Mouse (Mus musculus) hindbrain, embryonic 10.5 days (tissue): Measurements from ENCODE around the gene Dixdc1. TPM values are rescaled to one million over a fixed set of nuclear protein-coding genes. Genes with fewer than 3 reads are reported as not detected.

Experiments
- DNase-seq: peaks from one replicate; pipeline ENCODE4 v3.0.0-alpha.2; 2017; ENCODE audit warnings: low spot score
- H3K27ac ChIP-seq: fragments of 300-500 bp; sonication (generic); 2 replicates; pipeline ENCODE4 v1.5.1; 2016; ENCODE audit warnings: mild to moderate bottlenecking, moderate library complexity
- H3K27me3 ChIP-seq: fragments of 300-500 bp; sonication (generic); 2 replicates; pipeline ENCODE4 v1.6.1; 2016; ENCODE audit warnings: mild to moderate bottlenecking; ENCODE audit not compliant: poor library complexity, insufficient read depth, severe bottlenecking
- H3K36me3 ChIP-seq: fragments of 300-500 bp; sonication (generic); 2 replicates; pipeline ENCODE4 v1.6.1; 2016; ENCODE audit warnings: mild to moderate bottlenecking, moderate library complexity
- H3K4me1 ChIP-seq: fragments of 300-500 bp; sonication (generic); replicated peaks from 2 replicates; pipeline ENCODE4 v1.6.1; 2016; ENCODE audit warnings: mild to moderate bottlenecking
- H3K4me3 ChIP-seq: fragments of 300-500 bp; sonication (generic); 2 replicates; pipeline ENCODE4 v1.5.1; 2016; ENCODE audit warnings: mild to moderate bottlenecking, moderate library complexity
- H3K9me3 ChIP-seq: fragments of 300-500 bp; sonication (generic); 2 replicates; pipeline ENCODE4 v1.6.1; 2016; ENCODE audit warnings: mild to moderate bottlenecking, moderate library complexity
- WGBS: fragments of 180-500 bp; shearing (Covaris S2); methylation state at CpG from one replicate; pipeline ENCODE4 v1.1.7; 2016; 5-methylcytosine and 5-hydroxymethylcytosine counted together
- polyA plus RNA-seq: library from polyadenylated mRNA; unstranded; fragments of >200 nt; fragmentation: Nextera tagmentation; extraction: Ambion mirVana; gene quantifications from 2 replicates; pipeline ENCODE4 v1.2.1, GENCODE M21; 2016

Gene Dixdc1
- polyA plus RNA-seq, 1 experiment from 2014 or later = 21.4 TPM

DNA sequence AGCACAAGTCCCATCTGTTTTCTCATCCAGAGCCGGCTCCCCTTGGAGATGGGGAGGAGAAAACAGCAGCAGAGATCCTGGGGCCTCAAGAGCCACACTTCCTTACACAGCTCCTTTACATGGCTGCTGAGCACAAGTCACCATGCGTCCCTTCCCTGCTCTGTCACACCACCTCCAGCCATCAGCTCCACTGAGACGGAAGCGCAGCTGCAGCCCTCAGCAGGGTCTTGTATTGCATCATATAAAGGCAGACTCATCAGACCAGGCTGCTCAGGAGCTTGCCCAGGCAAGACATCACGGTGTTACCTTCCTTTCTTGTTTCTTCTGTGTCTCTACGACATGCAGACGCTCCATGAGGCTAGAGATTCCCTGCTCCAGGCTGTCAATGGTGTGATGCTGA is 57.6 kb downstream of the Dixdc1 start:
- no peaks in the 10 kb centered on the region for H3K4me1 ChIP-seq
- H3K27ac ChIP-seq = no peak overlapping the region
- no peaks in the 10 kb centered on the region for H3K9me3 ChIP-seq
- no peak overlapping the region for H3K4me3 ChIP-seq
- peaks cover 85% of the 10 kb centered on the region for H3K36me3 ChIP-seq
- H3K27me3 ChIP-seq = no peaks in the 10 kb centered on the region
- 74% methylated on average over 7 of the region's 7 CpGs for WGBS
- no peak for DNase-seq

GRCm38 (mm10) chr9:50679406-50679805 is 59.9 kb downstream of the Dixdc1 start:
- 92% methylated on average over 1 of the region's 1 CpGs for WGBS
- H3K4me3 ChIP-seq = no peak overlapping the region

GRCm38 (mm10) chr9:50674771-50675170 is 64.5 kb downstream of the Dixdc1 start:
- H3K4me1 ChIP-seq = no peaks in the 10 kb centered on the region
- 23% methylated on average over 1 of the region's 1 CpGs for WGBS
- peaks cover 31% of the 10 kb centered on the region for H3K36me3 ChIP-seq

More at GRCm38 (mm10) chr9:50679406-50679805, 59.9 kb downstream of the Dixdc1 start:
- Histone ChIP-seq H3K36me3 (peaks cover 73% of the 10 kb centered on the region), H3K9me3 (no peaks in the 10 kb centered on the region), H3K4me1 (no peaks in the 10 kb centered on the region), H3K27ac (no peak overlapping the region), H3K27me3 (no peaks in the 10 kb centered on the region)
- no peak for DNase-seq

DNA sequence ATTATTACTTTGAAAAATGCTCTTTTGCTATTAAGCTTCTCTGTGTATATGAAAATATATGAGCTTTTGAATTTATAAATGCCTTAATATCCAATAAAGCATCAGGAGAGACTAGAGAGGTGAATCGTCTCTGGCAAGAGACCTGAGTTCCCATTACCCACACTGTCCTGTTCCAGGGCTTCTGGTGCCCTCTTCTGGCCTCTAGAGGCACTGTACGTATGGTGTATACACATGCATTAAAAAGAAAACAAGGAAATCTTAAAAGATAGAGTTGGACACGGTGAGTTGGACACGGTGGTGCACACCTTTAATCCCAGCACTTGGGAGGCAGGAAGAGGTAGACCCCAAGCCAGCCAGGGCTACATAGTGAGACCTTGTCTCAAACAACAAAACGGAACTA is 68.6 kb downstream of the Dixdc1 start:
- 35% methylated on average over 5 of the region's 5 CpGs for WGBS
- no peak overlapping the region for H3K27ac ChIP-seq

More at GRCm38 (mm10) chr9:50674771-50675170, 64.5 kb downstream of the Dixdc1 start:
- Histone ChIP-seq H3K27ac (no peak overlapping the region), H3K27me3 (no peaks in the 10 kb centered on the region), H3K4me3 (no peak overlapping the region), H3K9me3 (no peaks in the 10 kb centered on the region)
- DNase-seq = no peak

DNA sequence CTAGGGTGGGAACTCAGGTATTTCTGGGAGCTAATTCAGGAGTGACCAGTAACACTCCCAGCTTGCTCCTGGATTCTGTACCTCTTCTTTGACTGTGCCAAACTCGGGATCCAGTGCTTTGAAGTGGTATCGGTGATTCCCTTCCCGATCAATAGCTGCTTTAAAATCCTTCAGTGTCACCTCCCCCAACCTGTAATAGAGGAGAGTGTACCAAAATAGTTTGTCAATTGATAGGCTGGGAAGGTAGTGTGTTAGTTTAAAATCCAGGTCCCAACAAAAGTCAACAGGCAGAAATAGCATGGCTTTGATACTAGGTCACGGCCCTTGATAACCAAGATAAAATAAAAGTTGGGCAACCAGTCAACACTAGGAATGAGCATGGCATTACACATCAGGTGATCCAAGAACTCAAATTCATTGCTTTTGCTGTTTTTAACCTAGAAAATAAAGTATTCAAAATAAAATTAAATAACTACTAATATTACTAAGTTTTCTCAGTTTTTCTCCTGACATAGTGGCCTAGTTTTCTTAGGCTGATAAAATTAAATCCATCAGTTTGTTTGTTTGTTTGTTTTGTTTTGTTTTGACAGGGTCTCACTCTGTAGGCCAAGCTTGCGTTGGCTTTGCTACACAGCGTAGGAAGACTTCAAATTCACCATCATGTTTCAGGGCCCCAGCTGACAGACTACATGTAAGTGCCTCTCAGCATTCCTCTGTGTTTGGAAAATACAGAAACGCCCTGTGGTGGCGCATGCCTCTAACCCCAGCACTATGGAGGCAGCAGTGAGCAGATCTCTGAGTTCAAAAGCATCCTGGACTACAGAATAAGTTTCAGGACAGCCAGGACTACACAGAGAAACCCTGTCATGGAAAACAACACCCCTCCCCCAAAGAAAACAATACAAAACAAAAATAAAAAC is 71.5 kb downstream of the Dixdc1 start:
- WGBS = 81% methylated on average over 8 of the region's 8 CpGs
- H3K36me3 ChIP-seq = peaks cover 53% of the 10 kb centered on the region
- no peaks in the 10 kb centered on the region for H3K9me3 ChIP-seq

More for the DNA sequence above, 68.6 kb downstream of the Dixdc1 start:
- Histone ChIP-seq H3K4me1 (no peaks in the 10 kb centered on the region), H3K36me3 (peaks cover 43% of the 10 kb centered on the region), H3K4me3 (no peak overlapping the region), H3K27me3 (no peaks in the 10 kb centered on the region), H3K9me3 (no peaks in the 10 kb centered on the region)
- peak; percentile 31 for DNase-seq

DNA sequence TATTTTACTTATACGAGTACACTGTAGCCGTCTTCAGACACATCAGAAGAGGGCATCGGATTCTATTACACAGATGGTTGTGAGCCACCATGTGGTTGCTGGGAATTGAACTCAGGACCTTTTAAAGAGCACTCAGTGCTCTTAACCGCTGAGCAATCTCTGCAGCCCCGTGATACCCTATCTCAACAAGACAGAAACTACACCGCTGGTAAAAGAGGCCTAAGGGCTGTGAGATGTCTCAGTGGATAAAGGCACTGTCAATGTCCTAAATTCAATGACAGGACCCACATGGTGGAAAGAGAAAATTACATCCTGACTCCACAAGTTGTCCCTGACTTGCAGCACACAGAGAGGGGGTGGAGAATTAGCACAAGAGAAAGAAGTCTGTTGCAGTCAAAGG is 72.9 kb downstream of the Dixdc1 start:
- Histone ChIP-seq H3K36me3 (peaks cover 53% of the 10 kb centered on the region), H3K4me1 (no peaks in the 10 kb centered on the region), H3K27me3 (no peaks in the 10 kb centered on the region), H3K9me3 (no peaks in the 10 kb centered on the region), H3K27ac (no peak overlapping the region), H3K4me3 (no peak overlapping the region)
- 88% methylated on average over 6 of the region's 6 CpGs for WGBS
- no peak for DNase-seq

More for the DNA sequence above, 71.5 kb downstream of the Dixdc1 start:
- Histone ChIP-seq H3K4me3 (no peak overlapping the region), H3K27ac (no peak overlapping the region), H3K4me1 (no peaks in the 10 kb centered on the region), H3K27me3 (no peaks in the 10 kb centered on the region)
- no peak for DNase-seq

DNA sequence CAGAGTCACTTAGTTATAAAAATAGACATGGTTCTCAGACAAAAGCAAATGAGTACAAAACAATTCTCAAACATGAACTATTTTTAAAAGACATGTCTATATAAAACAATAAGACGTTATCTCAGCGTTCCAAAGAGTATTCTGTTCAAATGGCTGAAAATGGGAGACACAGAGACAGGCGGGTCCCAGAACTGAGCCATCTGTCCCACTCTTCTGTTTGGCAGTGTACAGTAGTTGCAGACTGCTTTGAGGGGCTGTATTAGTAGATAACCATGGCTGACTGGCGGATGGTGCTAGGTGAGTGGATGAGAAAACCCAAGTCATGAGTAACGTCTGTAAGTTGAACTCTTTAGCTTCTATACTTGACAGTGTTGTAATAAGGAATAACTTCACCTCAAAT is 74.5 kb downstream of the Dixdc1 start:
- 90% methylated on average over 5 of the region's 5 CpGs for WGBS
- Histone ChIP-seq H3K27me3 (no peaks in the 10 kb centered on the region), H3K4me3 (no peak overlapping the region), H3K4me1 (peaks cover 8% of the 10 kb centered on the region), H3K27ac (no peak overlapping the region), H3K36me3 (peaks cover 53% of the 10 kb centered on the region), H3K9me3 (no peaks in the 10 kb centered on the region)
- no peak for DNase-seq

GRCm38 (mm10) chr9:50660431-50660830 is 78.9 kb downstream of the Dixdc1 start:
- Histone ChIP-seq H3K27me3 (no peaks in the 10 kb centered on the region), H3K36me3 (peaks cover 31% of the 10 kb centered on the region), H3K27ac (no peak overlapping the region), H3K4me3 (peak overlapping the region; percentile 96), H3K4me1 (peaks cover 18% of the 10 kb centered on the region), H3K9me3 (no peaks in the 10 kb centered on the region)
- 24% methylated on average over 12 of the region's 12 CpGs for WGBS
- DNase-seq = peak; percentile 30

- WGBS = under 1% methylated on average over 63 of the region's 63 CpGs
Measured at GRCm38 (mm10) chr9:50659392-50660217, 79.7 kb downstream of the Dixdc1 start, which contains the start of gene Dlat. Gene Dlat (minus strand): TSS chr9:50659780.

DNA sequence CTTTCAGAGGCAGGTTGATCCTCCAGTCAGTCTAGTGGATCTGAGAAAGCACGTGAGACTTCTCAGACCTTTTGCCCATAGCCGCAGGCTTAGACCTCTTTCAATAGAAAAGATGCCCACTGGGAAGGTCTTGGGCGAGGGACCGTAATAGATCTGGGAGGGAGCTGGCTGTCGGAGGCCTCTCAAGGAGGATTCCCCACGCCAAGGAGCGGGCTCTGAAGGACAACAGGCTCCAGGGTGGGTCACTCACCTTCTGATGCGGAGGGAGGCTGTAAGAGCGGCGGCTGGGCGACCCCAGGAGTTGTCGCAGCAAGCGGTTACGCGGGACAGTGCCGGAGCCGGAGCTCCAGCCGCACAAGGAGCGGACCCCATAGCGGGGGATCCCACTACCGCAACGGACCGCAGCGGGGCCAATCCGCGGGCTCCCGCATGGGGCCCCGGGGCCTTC is 80.4 kb downstream of the Dixdc1 start:
- DNase-seq = no peak
- Histone ChIP-seq H3K4me1 (peaks cover 18% of the 10 kb centered on the region), H3K27ac (peak overlapping the region; percentile 95), H3K4me3 (peak overlapping the region; percentile 96), H3K9me3 (no peaks in the 10 kb centered on the region), H3K36me3 (peaks cover 39% of the 10 kb centered on the region), H3K27me3 (no peaks in the 10 kb centered on the region)
- WGBS = 0% methylated on average over 28 of the region's 28 CpGs

More at GRCm38 (mm10) chr9:50659392-50660217, 79.7 kb downstream of the Dixdc1 start, which contains the start of gene Dlat:
- H3K36me3 ChIP-seq = peaks cover 33% of the 10 kb centered on the region
- peak within 1 kb of the TSS; percentile 96 for H3K4me3 ChIP-seq
- DNase-seq = peak; percentile 91
- H3K27ac ChIP-seq = peak within 1 kb of the TSS; percentile 95
- peaks cover 18% of the 10 kb centered on the region for H3K4me1 ChIP-seq
- no peaks in the 10 kb centered on the region for H3K9me3 ChIP-seq
- H3K27me3 ChIP-seq = no peaks in the 10 kb centered on the region

- H3K4me1 ChIP-seq = peaks cover 18% of the 10 kb centered on the region
- peak overlapping the region; percentile 95 for H3K27ac ChIP-seq
- DNase-seq = no peak
- peaks cover 40% of the 10 kb centered on the region for H3K36me3 ChIP-seq
- peak overlapping the region; percentile 96 for H3K4me3 ChIP-seq
- no peaks in the 10 kb centered on the region for H3K9me3 ChIP-seq
- H3K27me3 ChIP-seq = no peaks in the 10 kb centered on the region
- WGBS = 38% methylated on average over 5 of the region's 5 CpGs
Measured at GRCm38 (mm10) chr9:50658391-50658790, 80.9 kb downstream of the Dixdc1 start.

DNA sequence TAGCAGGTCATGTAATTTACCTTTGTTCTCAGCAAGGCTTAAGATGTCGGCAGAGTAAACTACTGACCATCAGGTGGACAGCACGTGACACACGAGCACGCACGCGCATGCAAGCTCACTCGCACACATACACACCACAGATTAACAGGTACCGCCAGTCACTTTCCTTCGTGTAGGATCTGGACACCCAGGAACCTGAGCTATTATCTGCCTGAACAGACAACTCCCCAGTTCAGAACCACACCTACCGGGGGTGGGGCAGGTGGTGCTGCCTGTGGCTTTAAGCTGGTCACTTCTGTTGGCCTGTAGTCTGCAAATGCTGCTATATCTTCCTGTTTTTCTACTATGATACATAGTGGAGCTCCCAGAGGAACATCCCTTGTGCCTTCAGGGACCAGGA is 88.8 kb downstream of the Dixdc1 start:
- peaks cover 97% of the 10 kb centered on the region for H3K36me3 ChIP-seq
- H3K9me3 ChIP-seq = no peaks in the 10 kb centered on the region
- no peak for DNase-seq
- H3K4me1 ChIP-seq = no peaks in the 10 kb centered on the region
- no peaks in the 10 kb centered on the region for H3K27me3 ChIP-seq
- 97% methylated on average over 10 of the region's 10 CpGs for WGBS
- no peak overlapping the region for H3K27ac ChIP-seq
- H3K4me3 ChIP-seq = no peak overlapping the region
